Mouse (Mus musculus) lung, adult 18-20 months (tissue): Measurements from ENCODE around the gene Lmx1a.

Experiments used
- DNase-seq, 2 experiments: peaks; one replicate each; pipeline ENCODE4 v3.0.0; 2022; ENCODE audit warnings: mixed read lengths in 2 of 2

Lmx1a gene

DNA sequence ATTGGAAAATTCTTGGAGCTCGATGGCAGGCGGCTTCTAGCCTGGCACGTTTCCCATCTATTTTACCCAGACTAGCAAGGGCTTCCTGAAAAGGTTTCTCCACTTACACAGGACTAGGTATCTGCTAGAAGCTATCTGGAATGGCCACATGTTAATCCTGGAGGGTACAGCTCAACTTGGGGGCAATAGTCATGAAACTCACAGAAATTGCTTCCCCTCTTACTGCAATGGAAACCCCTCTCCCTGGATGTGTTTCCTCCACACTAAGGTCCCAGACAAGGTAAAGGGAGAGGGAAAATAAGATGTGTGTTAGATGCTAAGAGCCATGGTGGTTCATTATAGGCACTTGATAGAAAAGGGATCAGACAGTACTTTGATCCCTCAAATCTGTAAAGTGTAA is 5.7 kb downstream of the Lmx1a start:
- DNase-seq = no peak

DNA sequence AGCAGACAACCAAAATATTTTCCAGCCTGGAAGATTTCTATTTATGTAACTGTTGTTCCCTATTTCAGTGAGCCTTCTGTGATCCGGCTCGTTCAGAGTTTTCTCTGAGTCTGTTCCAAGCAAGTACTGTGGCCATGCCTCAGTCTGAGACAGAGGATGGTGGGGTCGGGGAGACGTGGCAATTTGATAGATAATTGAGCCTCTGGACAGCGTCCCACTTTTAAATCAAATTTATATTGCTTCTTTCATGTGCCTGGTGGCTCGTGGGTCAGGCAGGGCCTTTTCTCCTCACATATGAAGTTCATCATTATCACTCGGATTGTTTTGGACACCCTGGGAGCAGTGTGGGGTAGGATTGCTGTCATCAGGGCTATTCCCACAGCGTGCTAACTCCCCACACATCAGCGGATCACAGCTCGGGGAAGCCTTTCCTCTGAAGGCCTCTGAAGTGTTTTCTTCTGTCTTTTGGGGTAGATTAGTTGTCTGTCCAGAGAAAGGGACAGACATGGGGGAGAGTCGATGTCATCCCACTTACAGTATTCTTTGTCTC is 6.9 kb downstream of the Lmx1a start:
- DNase-seq = no peak

DNA sequence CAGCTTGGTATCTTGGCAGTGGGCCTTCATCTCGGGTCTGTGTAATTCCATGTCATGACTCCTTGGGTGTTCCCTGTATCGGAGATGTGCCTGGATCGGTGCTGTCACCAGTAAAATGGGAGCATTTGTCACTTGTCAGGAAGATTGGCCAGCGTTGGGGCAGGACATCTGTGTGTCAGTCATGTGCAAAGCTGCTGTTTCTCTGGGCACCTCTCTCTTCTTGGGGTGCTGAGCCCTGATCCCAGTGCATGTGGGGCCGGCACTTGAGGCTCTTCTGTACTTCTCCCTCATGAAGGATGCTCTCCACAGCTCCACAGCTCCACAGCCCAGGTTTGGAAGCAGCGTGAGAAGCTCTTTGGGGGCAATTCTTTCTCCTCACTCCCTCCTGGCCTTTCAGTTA is 10.7 kb downstream of the Lmx1a start:
- DNase-seq = no peak

DNA sequence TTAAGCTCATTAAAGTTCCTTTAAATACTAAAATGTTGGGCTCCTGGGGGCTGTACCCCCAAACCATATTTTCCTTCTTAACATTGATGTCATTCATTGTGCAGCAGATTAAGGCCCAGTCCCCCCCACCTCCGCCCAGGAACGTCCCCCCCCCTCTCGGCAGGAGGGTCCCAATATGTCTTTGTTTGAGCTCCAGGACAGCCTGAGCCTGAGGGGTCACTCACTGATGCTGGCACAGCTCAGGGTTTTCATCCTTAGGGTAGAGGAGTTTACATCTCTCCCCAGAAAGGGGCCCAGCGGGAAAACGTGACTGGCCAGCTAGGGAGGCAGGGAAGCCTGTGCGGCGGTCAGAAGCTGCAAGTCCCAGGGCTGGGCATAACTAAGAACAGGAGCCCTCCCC is 11.2 kb downstream of the Lmx1a start:
- no peak for DNase-seq

DNA sequence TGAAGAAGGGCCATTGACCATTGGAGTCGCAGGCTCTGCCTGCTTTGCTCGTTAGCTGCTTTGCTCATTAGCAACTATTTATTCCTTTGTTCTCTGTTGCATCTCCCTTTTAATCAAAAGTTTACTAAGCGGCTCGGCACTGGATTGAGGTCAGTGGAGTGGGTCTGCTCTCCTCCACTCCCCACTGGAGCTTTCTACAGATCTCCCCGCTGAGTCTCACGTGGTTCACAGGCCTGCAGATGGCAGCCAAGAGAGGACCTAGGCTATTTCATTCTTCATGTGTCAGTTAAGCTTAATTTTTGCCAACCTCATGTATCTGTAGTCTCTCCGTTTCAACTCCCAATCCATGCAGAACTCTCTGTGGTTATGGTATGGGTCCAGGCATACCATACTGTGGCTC is 16.5 kb downstream of the Lmx1a start:
- no peak for DNase-seq

DNA sequence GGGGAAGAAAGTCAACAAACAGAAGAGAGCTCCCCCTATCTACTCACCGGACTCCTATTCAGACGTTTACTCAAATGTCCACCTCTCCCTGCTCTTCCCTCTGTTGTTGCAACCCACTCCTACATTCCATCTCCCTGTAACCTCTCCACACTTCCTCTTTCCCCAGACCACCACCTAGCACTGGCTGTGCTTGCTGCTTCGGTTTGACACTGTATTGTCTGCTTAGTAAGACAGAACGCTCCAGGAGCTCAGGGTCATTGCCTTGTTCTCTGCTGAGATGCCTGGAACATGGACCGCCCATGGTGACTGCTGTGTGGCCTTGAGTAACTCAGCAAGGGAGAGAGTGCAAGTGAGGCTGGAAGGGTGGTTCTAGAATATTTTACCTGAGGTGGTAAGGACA is 19.7 kb downstream of the Lmx1a start:
- no peak for DNase-seq

DNA sequence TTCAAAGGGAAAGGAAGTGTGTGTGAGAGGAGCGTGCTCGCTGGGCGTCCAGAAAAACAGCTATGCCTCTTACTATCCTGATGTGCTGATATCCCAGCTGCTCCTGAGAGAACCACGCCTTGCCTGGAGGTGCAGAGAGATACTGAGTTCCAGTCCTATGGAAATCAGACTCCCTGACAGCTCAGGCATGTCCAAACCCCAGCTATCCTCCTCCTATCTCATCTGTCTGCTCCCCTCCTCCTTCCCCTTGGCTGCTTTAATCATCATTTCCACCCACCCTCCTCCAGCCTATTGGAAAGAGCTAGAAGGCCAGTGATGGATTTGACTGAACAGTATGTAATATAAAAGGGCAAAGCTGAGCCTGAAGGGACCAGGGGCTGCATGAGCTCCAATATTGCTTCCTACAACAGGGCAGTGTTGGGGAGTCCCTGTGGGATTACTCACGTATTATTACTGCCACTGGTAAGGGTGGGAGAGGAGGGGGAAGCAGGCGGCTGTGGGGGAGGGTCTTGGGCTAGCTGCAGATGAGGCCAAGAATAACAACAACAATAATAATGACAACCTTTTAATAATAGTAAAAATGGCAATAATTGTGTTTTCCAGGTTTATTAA is 26.8 kb downstream of the Lmx1a start:
- no peak for DNase-seq

DNA sequence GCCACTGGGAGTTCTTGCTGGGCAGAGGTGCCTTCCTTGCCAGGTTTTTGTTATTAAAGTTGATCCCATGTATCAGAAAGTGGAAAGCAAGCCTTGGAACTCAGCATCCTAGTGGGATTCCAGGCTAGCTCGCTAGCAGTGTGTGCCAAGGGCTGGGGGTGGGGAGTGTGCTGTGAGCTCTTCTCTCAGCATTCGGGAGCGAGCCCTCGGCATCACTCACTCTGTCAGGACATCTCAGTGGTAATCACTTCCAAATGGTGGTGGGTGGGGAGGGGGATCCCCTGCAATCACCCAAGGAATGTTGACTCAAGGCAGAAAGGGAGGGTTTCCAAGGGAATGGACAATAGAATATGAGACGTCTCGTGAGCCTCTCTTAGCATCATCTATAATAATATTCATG is 45.4 kb downstream of the Lmx1a start:
- DNase-seq = no peak

DNA sequence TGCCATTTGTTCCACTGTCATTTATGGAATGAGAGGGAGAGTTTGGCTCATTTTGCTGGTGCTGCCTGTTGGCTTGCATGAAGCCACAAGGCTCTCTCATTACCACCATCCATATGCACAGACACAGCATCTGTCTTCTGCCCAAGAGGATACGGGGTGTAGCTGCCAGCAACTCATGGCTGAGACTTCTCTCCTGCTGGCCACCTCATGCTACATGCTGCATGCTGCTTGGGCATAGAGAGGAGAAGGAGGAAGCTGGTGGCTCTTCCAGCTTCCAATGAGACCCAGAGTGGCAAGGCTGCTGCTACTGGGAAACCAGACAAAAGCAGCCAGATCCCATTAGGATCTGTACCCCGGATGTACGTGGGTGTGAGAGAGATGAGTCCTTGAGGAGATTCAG is 47.8 kb downstream of the Lmx1a start:
- DNase-seq = no peak

DNA sequence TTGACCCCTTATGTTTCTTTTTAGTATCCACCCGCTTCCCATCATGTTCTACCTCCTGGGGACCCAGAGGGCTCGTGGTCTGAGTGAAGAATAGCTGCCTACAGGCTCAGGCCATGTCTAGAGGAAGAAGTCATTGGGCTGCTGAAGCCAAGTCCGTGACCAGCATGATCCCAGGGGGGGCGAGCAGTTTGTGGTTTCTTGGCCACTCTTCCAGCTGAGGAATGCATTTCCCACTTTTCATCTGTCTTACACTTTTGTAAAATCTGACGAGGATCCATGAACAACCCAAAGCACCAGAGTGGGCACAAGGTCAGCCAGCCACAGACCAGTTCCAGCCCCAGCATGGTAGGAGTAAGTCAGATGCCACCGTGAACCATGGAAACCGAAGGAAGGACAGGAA is 50.2 kb downstream of the Lmx1a start:
- DNase-seq = no peak

DNA sequence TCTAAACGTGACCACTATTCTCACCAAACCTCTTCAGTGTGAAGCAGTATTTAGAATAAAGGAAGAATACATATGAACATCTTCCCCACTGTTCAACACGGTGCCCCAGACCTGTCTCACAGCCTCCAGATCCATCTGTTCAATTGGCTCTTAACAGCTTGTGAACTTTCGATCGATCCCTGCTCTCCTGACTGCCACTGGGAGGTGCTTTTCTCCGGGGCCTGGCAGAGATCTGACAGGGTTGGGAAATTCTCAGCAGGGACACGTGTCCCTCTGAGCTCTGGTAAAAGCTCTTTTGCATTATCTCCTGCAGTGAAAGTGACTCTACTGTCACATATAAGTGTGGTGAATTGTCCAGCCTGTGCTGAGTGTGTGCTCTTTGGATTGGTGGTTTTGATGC is 57.6 kb downstream of the Lmx1a start:
- DNase-seq = no peak

DNA sequence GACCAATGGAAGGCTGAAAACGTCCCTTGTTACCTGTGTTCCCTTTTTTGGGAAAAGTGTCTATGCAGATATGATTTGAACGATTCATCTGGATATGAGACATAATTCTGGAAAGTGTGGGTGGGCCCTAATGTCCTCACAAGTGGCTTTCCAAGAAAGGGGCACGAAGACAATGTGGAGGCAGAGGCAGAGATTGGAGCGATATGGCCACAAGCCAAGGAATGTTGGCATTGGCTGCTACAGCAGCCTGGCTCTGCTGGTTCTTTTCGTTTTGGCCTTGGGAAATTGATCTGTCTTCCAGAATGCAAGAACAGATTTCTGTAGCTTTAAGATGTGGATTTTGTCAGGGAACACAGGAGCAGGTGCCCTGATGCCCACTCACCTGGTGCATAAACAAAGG is 63.6 kb downstream of the Lmx1a start:
- DNase-seq = peak in 1 of 2 experiments; percentile 15

DNA sequence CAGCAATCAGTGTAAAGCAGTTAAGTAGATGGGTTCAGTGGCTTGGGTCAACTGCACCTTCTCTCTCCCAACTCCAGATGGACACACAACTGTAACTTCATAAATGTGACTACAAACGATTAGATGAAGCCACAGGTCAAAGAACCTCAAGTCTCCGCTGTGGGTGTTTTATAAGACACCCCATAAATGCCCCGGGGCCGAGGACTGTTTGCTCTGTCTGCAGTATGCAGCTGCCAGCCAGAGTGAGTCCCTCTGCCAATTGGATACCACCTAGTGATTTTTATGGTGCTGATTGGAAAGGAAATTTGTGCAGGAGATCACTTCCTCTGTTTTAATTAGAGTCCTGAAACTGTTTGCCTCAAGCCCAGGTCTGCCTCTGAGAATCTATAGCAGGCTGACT is 65.0 kb downstream of the Lmx1a start:
- no peak for DNase-seq

DNA sequence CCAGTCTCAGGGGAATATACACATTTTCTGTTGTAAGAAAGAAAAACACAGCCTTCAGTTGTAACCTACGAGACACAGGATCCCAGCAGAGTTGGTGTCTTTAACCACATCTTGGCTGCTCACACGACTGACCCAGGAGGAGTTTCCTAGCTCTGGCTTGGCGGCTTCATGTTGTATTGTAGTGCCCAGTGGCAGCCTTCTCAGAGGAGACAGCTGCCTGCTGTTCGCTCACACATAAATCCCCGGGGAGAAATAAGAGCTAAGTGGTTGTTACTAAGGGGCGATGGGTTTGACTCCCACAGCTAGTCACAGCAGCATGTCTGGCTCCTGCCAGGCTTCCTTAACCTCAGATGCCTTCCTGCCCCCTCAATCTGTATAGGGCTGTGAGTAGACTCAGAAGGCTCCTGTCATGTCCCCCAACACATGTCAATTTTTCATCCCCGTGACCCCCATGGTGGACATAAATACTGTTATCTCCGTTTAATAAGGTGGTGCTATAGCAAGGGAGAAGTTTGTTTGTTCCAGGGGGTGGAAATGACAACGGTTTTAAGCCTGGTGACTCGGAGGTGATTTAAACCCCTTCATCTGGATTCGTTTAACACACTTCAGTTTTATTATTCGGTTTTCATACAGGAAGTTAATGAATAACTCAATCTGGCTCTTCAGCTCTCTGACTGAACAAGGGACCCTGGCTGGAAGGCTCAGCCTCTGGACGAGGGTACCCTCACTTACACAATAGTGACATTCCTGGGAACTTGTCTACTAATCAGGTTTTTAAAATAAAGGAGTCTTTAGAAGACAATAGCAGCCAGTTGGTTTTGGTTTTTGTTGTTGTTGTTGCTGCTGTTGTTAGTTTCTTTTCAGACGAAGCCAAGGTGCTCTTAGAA is 65.8 kb downstream of the Lmx1a start:
- DNase-seq = no peak

DNA sequence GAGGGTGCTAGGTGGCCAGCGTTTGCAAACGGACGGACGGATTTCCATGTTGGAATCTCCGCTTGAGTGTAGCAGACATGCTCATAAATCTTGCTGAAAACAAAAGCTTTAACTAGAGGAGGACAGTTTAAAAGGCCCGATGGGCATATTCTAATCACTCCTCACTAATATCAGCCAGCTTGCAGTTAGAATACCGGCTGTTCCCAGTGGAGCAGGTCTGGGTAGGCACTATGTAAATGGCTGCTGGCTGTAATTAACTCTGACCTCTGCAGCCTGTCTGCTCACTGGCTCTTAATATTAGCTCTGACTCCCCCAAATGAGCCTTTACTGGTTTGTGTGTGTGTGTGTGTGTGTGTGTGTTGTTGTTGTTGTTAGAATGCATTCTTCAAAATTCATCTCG is 69.2 kb downstream of the Lmx1a start:
- DNase-seq = no peak

DNA sequence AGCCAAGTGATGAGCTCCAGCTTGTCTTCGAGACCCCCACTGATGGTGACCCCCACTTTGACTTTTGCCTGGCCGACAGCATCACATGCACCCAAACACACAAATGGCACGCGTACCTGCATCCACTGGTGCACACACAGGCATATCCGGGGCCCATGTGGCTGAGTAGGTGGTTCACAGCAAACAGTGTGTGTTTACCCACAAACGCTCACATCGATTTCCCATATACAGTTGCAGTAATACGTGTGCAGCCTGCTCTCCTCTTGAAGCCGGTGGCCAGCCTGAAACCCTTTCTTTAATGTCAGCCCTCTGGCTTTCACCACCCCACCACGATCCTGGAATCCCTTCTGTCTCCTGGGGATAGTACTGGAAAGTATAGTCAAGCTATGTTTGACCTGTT is 71.3 kb downstream of the Lmx1a start:
- DNase-seq = no peak

DNA sequence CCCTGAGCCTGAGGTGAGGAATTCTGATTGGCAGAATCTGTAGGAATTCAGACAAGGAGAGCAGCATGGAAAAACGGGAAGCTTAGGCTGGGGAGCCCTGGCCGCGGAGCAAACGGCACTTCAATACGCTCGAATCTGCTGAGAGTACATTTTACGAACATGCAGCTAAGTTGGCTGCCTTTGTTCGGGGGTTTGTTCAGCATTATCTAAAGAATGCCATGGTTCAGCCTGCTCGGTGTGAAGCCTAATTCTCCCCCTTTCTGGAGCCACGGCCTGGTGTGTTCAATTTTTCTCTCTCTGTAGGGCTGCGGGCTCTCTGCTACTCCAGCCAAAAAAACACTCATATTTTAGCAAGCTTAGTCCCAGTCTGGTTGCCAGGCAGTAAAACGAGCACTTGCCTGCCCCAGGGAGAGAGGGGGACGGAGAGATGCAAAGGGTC is 72.8 kb downstream of the Lmx1a start:
- no peak for DNase-seq

DNA sequence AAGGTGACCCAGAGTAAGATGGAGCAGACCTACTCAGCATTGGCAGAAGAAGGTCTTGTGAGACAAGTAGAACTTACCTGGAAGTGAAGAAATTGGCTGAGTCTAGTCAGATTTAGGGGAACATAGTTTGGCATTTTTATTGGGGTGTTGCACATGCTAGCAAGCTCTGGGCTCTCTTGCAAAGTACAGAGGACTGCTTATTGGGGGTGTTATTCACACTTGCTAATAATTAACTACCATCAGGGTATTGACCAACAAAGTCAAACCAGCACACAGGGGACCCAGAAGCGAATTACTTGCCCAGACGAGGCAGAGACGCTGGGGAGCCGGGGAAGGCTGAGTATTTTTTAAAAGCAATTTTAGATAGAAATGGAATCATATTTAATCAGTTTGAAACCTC is 77.6 kb downstream of the Lmx1a start:
- DNase-seq = no peak

DNA sequence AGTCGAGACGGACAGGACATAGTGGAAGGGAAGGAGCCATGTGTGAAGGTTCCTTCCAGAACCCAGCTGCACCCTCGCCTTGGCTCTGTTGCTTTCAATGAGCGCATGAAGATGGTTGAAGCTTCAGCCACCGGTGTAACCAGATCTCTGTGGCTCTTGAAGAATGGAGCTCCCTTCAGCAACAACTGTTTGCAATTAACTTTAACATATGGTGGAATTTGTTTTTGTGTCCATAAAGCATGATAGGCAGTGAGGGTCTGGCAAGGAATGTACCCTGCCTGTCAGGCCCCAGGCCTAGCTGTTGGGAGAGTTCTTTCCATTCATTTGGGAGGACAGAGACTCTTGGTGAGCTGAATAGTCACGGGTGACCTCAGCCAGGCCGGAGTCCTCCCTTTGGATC is 81.4 kb downstream of the Lmx1a start:
- no peak for DNase-seq

DNA sequence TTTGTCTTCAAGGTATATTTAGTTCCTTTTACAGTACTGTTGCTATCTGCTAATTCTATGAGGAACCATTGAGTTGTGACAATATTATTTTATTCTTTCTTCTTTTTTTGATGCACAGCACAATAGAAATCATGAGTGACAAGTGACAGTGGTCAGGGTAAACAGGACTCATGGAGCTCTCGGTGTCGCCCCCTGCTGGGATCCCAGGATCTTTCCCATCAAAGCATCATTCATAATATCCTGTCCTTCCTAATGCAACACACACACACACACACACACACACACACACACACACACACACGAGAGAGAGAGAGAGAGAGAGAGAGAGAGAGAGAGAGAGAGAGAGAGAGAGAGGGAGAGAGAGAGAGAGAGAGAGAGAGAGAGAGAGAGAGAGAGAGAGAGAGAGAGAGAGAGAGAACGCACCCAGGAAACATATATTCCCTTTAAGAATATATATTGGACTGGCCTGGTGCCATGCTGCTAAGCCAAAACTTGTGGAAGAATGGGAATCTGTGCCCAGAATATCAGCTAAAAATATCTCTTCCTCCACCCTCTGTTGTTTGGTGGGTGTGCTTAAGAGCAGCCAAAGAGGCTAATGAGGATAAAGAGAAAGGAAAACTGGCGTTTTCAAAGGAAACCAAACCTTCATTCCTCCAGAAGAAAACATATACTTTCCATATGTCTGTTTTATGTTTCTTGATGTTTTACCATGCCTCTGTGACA is 90.9 kb downstream of the Lmx1a start:
- DNase-seq = no peak

DNA sequence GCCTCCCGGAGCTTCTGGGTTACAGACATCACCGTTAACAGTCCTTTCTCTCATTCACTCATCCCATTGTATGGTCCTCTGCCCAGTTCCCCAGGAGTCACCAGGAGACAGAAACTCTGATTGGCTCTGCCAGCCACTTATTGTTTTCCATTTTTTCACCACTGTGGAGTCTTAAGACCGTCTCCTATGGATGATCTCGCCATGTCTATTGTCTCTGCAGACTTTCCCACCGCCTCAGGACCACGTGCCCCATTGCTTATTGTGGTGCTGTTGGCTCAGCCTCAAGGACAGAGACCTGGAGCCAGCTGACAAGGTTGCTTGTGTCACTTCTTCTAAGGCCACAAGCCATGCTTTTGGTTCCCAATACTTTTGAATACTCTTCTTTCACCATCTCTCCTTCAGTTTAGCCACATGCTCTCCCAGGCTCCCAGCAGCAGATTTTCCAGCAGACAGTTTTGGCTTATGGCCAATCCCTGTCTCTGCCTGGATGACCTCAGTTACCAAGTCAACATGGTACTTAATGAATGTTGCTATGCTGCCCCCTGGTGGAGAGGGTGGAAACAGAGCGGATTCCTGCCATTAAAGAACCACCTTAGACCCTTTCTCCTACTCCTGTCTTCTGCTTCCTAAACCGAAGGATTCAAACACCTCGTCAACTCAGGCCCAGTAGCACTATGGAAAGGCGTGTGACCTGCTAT is 92.9 kb downstream of the Lmx1a start:
- peak; percentile 35 to 41 for DNase-seq

DNA sequence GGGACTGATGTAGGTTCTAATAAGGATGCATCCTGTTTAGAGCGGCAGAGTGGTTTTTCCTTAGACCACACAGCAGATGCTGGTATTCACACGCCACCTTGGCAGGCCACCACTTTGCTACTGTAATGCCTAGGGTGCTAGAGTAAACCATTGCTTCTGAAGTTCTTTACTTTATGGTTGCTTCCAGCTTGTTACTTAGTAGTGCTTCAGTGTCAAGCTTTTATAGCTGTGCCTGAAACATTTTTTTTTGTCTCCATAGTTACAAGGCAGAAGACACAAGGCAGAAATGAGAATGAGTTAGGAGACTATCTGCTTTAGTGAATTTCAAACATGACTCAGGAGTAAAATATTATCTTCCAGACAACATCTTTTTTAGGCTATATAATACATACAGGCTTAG is 95.0 kb downstream of the Lmx1a start:
- no peak for DNase-seq
